Mouse (Mus musculus): ENCODE data around the gene 4933428G20Rik. TPM values are rescaled to one million over a fixed set of nuclear protein-coding genes. Genes with fewer than 3 reads are reported as not detected.

4933428G20Rik gene
- not detected for polyA plus RNA-seq (2017; shearing (Covaris generic))

DNA sequence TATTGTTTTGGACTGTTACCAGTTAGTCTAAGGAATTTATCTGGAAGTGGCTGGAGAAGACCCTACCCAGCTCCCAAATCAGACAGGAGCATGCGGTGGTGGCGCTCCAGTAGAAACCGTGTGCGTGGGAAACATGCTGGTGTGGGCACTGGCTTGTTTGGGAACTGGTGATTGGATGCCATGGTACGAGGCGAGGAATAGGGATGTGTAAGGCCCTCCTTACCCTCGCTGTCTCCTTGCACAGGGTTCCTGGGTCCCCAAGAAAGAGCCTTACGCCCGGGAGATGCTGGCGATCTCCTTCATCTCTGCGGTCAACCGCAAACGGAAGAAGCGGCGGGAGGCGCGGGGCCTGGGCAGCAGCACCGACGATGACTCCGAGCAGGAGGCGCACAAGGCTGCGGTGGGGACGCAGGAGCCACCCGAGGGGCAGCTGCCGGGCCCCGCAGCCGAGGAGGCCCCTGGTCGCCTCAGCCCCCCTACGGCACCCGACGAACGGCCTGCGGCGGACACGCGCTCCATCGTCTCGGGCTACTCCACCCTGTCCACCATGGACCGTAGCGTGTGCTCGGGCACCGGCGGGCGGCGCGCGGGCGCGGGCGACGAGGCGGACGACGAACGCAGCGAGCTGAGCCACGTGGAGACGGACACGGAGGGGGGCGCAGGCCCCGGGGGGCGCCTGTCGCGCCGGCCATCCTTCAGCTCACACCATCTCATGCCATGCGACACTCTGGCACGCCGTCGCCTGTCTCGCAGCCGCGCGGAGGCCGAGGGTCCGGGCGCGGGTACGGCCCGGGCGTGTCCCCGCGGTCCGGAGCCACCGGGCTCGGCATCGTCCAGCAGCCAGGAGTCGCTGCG lies at the start of gene 4933428G20Rik:
Gene 4933428G20Rik (minus strand): TSS at position 476 of the 855 bp plus-strand sequence.

Other genes with a start within 250 kb of the 4933428G20Rik start
- gene Npepps, start 219.7 kb downstream of the 4933428G20Rik start, polyA plus RNA-seq (2017; shearing (Covaris generic)), result 10 to 100 TPM; 31.0 to 47.1 TPM
- 10 to 100 TPM; 22.0 to 31.1 TPM for gene Mrpl45, start 184.6 kb downstream of the 4933428G20Rik start, polyA plus RNA-seq (2017; shearing (Covaris generic))
- gene Gpr179, start 148.3 kb downstream of the 4933428G20Rik start, polyA plus RNA-seq (2017; shearing (Covaris generic)), result under 1 TPM; 0.07 to 0.70 TPM
- 1 to 10 TPM; 1.2 to 1.9 TPM for gene Socs7, start 137.8 kb downstream of the 4933428G20Rik start, polyA plus RNA-seq (2017; shearing (Covaris generic))
- 1 to 10 TPM in 1 of 2 experiments, under 1 TPM in 1; 0.02 to 1.4 TPM for gene Arhgap23, start 84.8 kb downstream of the 4933428G20Rik start, polyA plus RNA-seq (2017; shearing (Covaris generic))
- gene Srcin1, start 75.8 kb upstream of the 4933428G20Rik start, polyA plus RNA-seq (2017; shearing (Covaris generic)), result under 1 TPM in 1 of 2 experiments, not detected in 1; 0.05 TPM
- gene Epop, start 129.4 kb upstream of the 4933428G20Rik start, polyA plus RNA-seq (2017; shearing (Covaris generic)), result 1 to 10 TPM; 8.9 to 9.1 TPM
- 10 to 100 TPM; 15.9 to 17.1 TPM for gene Mllt6, start 163.1 kb upstream of the 4933428G20Rik start, polyA plus RNA-seq (2017; shearing (Covaris generic))
- gene Cisd3, start 185.5 kb upstream of the 4933428G20Rik start, polyA plus RNA-seq (2017; shearing (Covaris generic)), result 100 to 1,000 TPM in 1 of 2 experiments, 10 to 100 TPM in 1; 92.2 to 123 TPM
- gene Pcgf2, start 200.2 kb upstream of the 4933428G20Rik start, polyA plus RNA-seq (2017; shearing (Covaris generic)), result 1 to 10 TPM; 1.2 to 3.7 TPM
- 100 to 1,000 TPM; 475 to 485 TPM for gene Psmb3, start 203.1 kb upstream of the 4933428G20Rik start, polyA plus RNA-seq (2017; shearing (Covaris generic))
- 1 to 10 TPM; 1.5 to 4.1 TPM for gene Pip4k2b, start 244.4 kb upstream of the 4933428G20Rik start, polyA plus RNA-seq (2017; shearing (Covaris generic))